ENCODE assay signal across 8 mouse cellular contexts in the genomic region with DNA sequence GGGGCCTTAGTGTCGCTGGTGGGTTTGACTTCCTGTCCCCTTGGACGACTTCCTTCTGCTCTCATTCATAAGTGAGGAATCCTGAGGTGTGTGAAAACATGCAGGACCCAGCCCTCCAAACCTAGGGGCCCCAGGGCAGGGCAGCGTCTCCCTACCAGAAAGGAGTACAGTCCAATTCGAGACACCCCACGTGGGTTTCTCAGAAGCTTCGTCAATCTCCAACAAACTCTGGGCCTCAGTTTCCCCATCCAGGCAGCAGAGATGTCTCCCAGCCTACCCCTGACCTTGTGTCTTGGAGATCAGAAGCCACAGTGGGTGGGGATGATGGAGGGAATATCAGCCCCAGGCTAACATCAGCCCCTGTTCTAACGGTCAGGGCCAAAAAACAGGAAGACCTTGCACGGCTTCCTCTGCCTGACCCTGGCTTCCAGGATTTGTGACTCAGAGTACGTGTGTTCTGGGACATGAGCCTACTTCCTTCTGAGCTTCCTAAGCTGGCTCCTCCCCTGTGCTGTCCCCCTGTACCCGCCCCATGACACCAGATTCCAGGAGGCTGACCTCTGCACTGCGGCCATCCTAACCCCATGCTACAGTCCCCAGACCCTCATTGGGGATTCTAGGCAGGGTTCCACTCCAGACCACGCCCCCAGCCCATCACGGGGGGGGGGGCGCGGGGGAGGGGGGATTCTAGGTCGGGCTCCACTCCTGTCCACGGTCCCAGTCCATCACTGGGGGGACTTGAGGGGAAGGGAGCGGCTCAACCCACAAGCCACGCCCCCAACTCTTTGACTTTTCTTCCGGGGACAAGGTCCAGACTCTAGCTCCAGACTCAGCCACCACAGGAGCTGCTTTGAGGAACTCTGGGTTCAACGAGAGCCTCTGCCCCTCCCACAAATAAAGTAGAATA. TPM values are rescaled to one million over a fixed set of nuclear protein-coding genes. Genes with fewer than 3 reads are reported as not detected.
DNase-seq lines count a peak whose midpoint lies in the region; ATAC-seq lines count a peak whose summit lies in the region.

No protein-coding gene starts in this region.

- peaks cover 5% of the 10 kb centered on the region for H3K36me3 ChIP-seq in liver, embryonic 13.5 days

- intact Hi-C loops in gastrocnemius, postnatal 14 days (cut with DNase I; ENCODE audit: low total_unique reads), result loop anchor here (2.0 to 5.0 kb wide), 2 partner anchors 25 to 119 kb away; no protein-coding TSS in a partner anchor

- H3K4me1 ChIP-seq in liver, embryonic 13.5 days (replicated peaks), result peaks cover 42% of the 10 kb centered on the region

- H3K27ac ChIP-seq in liver, embryonic 13.5 days, result peak overlapping the region; percentile 72

- ATAC-seq in liver, embryonic 13.5 days (ENCODE audit: low read depth), result peak; percentile 76

- no peaks in the 10 kb centered on the region for H3K9me3 ChIP-seq in liver, embryonic 13.5 days (replicated peaks)

- peak; percentile 51 for DNase-seq in CD4-positive, CD25-positive, alpha-beta regulatory T cell, adult 2 months (ENCODE audit: low read depth, low spot score)
- DNase-seq in adrenal gland, adult 8-10 months, result peak; percentile 80
- DNase-seq in gastrocnemius, postnatal 14 days, result peak; percentile 67
- DNase-seq in induced T-regulatory cell, adult 2 months (ENCODE audit: low read depth), result peak; percentile 75
- peak; percentile 35 for DNase-seq in liver, embryonic 13.5 days
- peak; percentile 26 for DNase-seq in naive thymus-derived CD4-positive, alpha-beta T cell, adult 2 months (ENCODE audit: low read depth)
- DNase-seq in left cerebral cortex, adult 18-20 months (ENCODE audit: low spot score in 2 of 2), result no peak
- no peak for DNase-seq in layer of hippocampus, postnatal 36 days

- H3K9ac ChIP-seq in liver, embryonic 13.5 days, result peak overlapping the region; percentile 52

- peak overlapping the region; percentile 58 for H3K4me3 ChIP-seq in liver, embryonic 13.5 days (replicated peaks)

- WGBS in liver, embryonic 13.5 days (ENCODE audit: insufficient replicate concordance), result 4% methylated on average over 20 of the region's 21 CpGs

- H3K27me3 ChIP-seq in liver, embryonic 13.5 days, result peaks cover 13% of the 10 kb centered on the region

- H3K4me2 ChIP-seq in liver, embryonic 13.5 days, result peak overlapping the region; percentile 82

RNA-seq across cellular contexts. Expression of gene Sema6b, which starts 6.4 kb away (rescaled TPM):
- 10 to 100 TPM in 2 of 4 experiments, 1 to 10 TPM in 2; 6.6 to 12.7 (median 10.9) TPM for total RNA-seq in adrenal gland, adult 8-10 months (2022)
- total RNA-seq in gastrocnemius, postnatal 14 days (2021), result 10 to 100 TPM in 1 of 2 experiments, 1 to 10 TPM in 1; 9.8 to 12.1 TPM
- 0.51 and 0.55 TPM in 2 replicates for polyA plus RNA-seq in liver, embryonic 13.5 days (2015; fragmentation: Nextera tagmentation; extraction: Ambion mirVana)
- total RNA-seq in left cerebral cortex, adult 18-20 months (2021), result 100 to 1,000 TPM; 116 to 117 TPM
- 100 to 1,000 TPM; 129 to 138 TPM for total RNA-seq in layer of hippocampus, postnatal 36 days (2021)

RNA-seq across cellular contexts. Expression of gene Lrg1, which starts 11.9 kb away (rescaled TPM):
- 10 to 100 TPM; 14.5 to 34.6 (median 16.4) TPM for total RNA-seq in adrenal gland, adult 8-10 months (2022)
- 1 to 10 TPM; 2.9 to 5.6 TPM for total RNA-seq in gastrocnemius, postnatal 14 days (2021)
- 0.36 and 0.43 TPM in 2 replicates for polyA plus RNA-seq in liver, embryonic 13.5 days (2015; fragmentation: Nextera tagmentation; extraction: Ambion mirVana)
- 1 to 10 TPM; 1.8 to 3.6 TPM for total RNA-seq in left cerebral cortex, adult 18-20 months (2021)
- 1 to 10 TPM in 1 of 2 experiments, under 1 TPM in 1; 0.40 to 1.7 TPM for total RNA-seq in layer of hippocampus, postnatal 36 days (2021)

RNA-seq across cellular contexts. Expression of gene Plin5, which starts 16.3 kb away (rescaled TPM):
- 10 to 100 TPM; 20.4 to 32.6 (median 26.9) TPM for total RNA-seq in adrenal gland, adult 8-10 months (2022)
- 10 to 100 TPM; 17.6 to 48.3 TPM for total RNA-seq in gastrocnemius, postnatal 14 days (2021)
- polyA plus RNA-seq in liver, embryonic 13.5 days (2015; fragmentation: Nextera tagmentation; extraction: Ambion mirVana), result 0.23 and 0.32 TPM in 2 replicates
- total RNA-seq in left cerebral cortex, adult 18-20 months (2021), result under 1 TPM; 0.37 to 0.60 TPM
- total RNA-seq in layer of hippocampus, postnatal 36 days (2021), result under 1 TPM; 0.40 to 0.63 TPM

RNA-seq across cellular contexts. Expression of gene Plin4, which starts 24.1 kb away (rescaled TPM):
- total RNA-seq in adrenal gland, adult 8-10 months (2022), result 100 to 1,000 TPM in 1 of 4 experiments, 10 to 100 TPM in 3; 45.4 to 191 (median 87.0) TPM
- total RNA-seq in gastrocnemius, postnatal 14 days (2021), result 100 to 1,000 TPM; 127 to 310 TPM
- not detected in 2 replicates for polyA plus RNA-seq in liver, embryonic 13.5 days (2015; fragmentation: Nextera tagmentation; extraction: Ambion mirVana)
- 1 to 10 TPM; 2.6 to 3.4 TPM for total RNA-seq in left cerebral cortex, adult 18-20 months (2021)
- 1 to 10 TPM; 1.4 to 6.8 TPM for total RNA-seq in layer of hippocampus, postnatal 36 days (2021)

RNA-seq across cellular contexts. Expression of gene Tnfaip8l1, which starts 28.6 kb away (rescaled TPM):
- total RNA-seq in adrenal gland, adult 8-10 months (2022), result 1 to 10 TPM; 2.2 to 4.2 (median 3.8) TPM
- 1 to 10 TPM; 3.5 TPM for total RNA-seq in gastrocnemius, postnatal 14 days (2021)
- polyA plus RNA-seq in liver, embryonic 13.5 days (2015; fragmentation: Nextera tagmentation; extraction: Ambion mirVana), result 2.7 and 2.9 TPM in 2 replicates
- 1 to 10 TPM; 6.8 to 7.9 TPM for total RNA-seq in left cerebral cortex, adult 18-20 months (2021)
- 1 to 10 TPM; 5.3 to 7.3 TPM for total RNA-seq in layer of hippocampus, postnatal 36 days (2021)

Comparison
In these comparisons a context has a peak if more than half of its experiments do, and no peak if none do; other contexts are left out.
1. DNase-seq: peak in CD4-positive, CD25-positive, alpha-beta regulatory T cell, adult 2 months (single experiment), adrenal gland, adult 8-10 months (single experiment), gastrocnemius, postnatal 14 days (single experiment), induced T-regulatory cell, adult 2 months (single experiment), liver, embryonic 13.5 days (single experiment) and naive thymus-derived CD4-positive, alpha-beta T cell, adult 2 months (single experiment); none in left cerebral cortex, adult 18-20 months (0 of 2) and layer of hippocampus, postnatal 36 days (0 of 2).
2. RNA of gene Sema6b, which starts 6.4 kb away (total RNA-seq): 129 to 138 TPM in layer of hippocampus, postnatal 36 days and 116 to 117 TPM in left cerebral cortex, adult 18-20 months; 6.6 to 12.7 TPM in adrenal gland, adult 8-10 months and 9.8 to 12.1 TPM in gastrocnemius, postnatal 14 days; every median in the first group is over 4 times any median in the second.
3. RNA of gene Plin5, which starts 16.3 kb away (total RNA-seq): 17.6 to 48.3 TPM in gastrocnemius, postnatal 14 days and 20.4 to 32.6 TPM in adrenal gland, adult 8-10 months; 0.40 to 0.63 TPM in layer of hippocampus, postnatal 36 days and 0.37 to 0.60 TPM in left cerebral cortex, adult 18-20 months; every median in the first group is over 10 times any median in the second.